Mouse (Mus musculus) intestine, embryonic 14.5 days (tissue): ENCODE data around the gene Syt15. TPM values are rescaled to one million over a fixed set of nuclear protein-coding genes. Genes with fewer than 3 reads are reported as not detected.

ENCODE experiments used
- ATAC-seq: fragments of 200-750 bp; cut with Nextera tagmentation; replicated peaks from 2 replicates; pipeline ENCODE4 v1.8.0; 2017; ENCODE audit warnings: low read depth, moderate number of reproducible peaks, moderate TSS enrichment, moderate library complexity; ENCODE audit not compliant: low FRiP score, low TSS enrichment
- DNase-seq: peaks from one replicate; pipeline ENCODE4 v3.0.0-alpha.2; 2018; ENCODE audit warnings: low spot score
- H3K27ac ChIP-seq: fragments of 300-500 bp; sonication (generic); 2 replicates; pipeline ENCODE4 v1.5.1; 2014; ENCODE audit warnings: low read depth, mild to moderate bottlenecking, control low read depth
- H3K27me3 ChIP-seq: fragments of 300-500 bp; sonication (generic); replicated peaks from 2 replicates; pipeline ENCODE4 v1.6.1; 2014; ENCODE audit warnings: low read length, control low read depth; ENCODE audit not compliant: control insufficient read depth, insufficient read depth
- H3K36me3 ChIP-seq: fragments of 300-500 bp; sonication (generic); 2 replicates; pipeline ENCODE4 v1.6.1; 2014; ENCODE audit warnings: low read length, control low read depth; ENCODE audit not compliant: control insufficient read depth, insufficient read depth
- H3K4me1 ChIP-seq: fragments of 300-500 bp; sonication (generic); replicated peaks from 2 replicates; pipeline ENCODE4 v1.6.1; 2014; ENCODE audit warnings: low read length, control low read depth, mixed read lengths; ENCODE audit not compliant: control insufficient read depth, insufficient read depth
- H3K4me2 ChIP-seq: fragments of 300-500 bp; sonication (generic); 2 replicates; pipeline ENCODE4 v1.6.1; 2014; ENCODE audit warnings: low read length
- H3K4me3 ChIP-seq: fragments of 300-500 bp; sonication (generic); 2 replicates; pipeline ENCODE4 v1.5.1; 2014; ENCODE audit warnings: low read depth, low read length, control low read depth, mixed read lengths
- H3K9ac ChIP-seq: fragments of 300-500 bp; sonication (generic); 2 replicates; pipeline ENCODE4 v1.6.1; 2014; ENCODE audit warnings: mild to moderate bottlenecking, low read length
- H3K9me3 ChIP-seq: fragments of 300-500 bp; sonication (generic); 2 replicates; pipeline ENCODE4 v1.6.1; 2016; ENCODE audit warnings: low read length, control low read depth; ENCODE audit not compliant: control insufficient read depth
- WGBS: fragments of 180-500 bp; shearing (Covaris S2); extraction: QIAGEN DNeasy Blood & Tissue Kit; methylation state at CpG from one replicate; pipeline ENCODE4 v1.1.7; 2014; 5-methylcytosine and 5-hydroxymethylcytosine counted together
- polyA plus RNA-seq: library from polyadenylated mRNA; unstranded; fragments of >200 nt; fragmentation: Nextera tagmentation; extraction: Ambion mirVana; gene quantifications from 2 replicates; pipeline ENCODE4 v1.2.1, GENCODE M21; 2014

Syt15 gene
- polyA plus RNA-seq = 0.54 and 0.60 TPM in 2 replicates

DNA sequence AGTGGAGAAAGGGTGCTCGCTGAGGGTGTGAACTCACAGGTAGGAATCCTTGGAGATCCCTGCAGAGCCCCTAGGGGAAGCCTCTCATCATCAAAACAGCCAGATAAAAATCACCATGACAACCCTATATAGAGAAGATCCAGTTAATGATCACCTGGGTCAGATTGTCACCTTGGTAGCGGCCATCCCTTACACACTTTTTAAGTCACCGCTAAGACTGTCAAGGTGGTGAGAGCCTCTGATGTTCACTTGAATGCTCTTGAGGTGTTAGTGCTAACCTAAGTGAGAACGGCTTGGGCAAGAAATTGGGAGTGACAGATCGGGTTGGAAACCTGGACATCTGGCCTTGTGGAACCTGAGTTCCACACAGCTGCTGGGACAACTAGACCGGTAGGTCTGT lies at the start of gene Syt15:
Gene Syt15 (plus strand): TSS at position 301 of the 400 bp plus-strand sequence.
- Histone ChIP-seq H3K9me3 (no peaks in the 10 kb centered on the region), H3K27ac (no peak within 1 kb of the TSS), H3K9ac (no peak within 1 kb of the TSS), H3K4me2 (peak within 1 kb of the TSS; percentile 47), H3K4me1 (peaks cover 7% of the 10 kb centered on the region), H3K4me3 (peak within 1 kb of the TSS; percentile 15), H3K27me3 (peaks cover 24% of the 10 kb centered on the region), H3K36me3 (no peaks in the 10 kb centered on the region)
- ATAC-seq = no peak
- DNase-seq = no peak
- 52% methylated on average over 6 of the region's 6 CpGs for WGBS

DNA sequence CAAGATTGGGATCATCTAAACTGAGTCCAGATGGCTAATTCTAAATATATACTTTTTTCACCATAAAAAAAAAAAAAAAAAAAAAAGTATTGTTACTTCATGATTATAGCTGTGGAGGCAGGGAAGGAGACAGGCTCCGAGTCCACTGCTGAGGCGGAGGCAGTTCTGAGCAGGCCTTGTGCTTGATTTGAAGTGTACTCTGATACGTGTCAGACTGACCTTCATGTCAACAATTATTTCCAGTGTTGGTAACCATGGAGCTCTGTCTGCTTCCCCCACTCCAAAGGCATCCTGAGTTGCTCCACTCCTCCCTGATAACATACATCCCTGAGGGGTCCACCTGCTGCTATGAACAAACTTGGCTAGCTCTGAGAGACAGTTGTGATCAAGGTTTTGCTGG lies 48.3 kb upstream of the Syt15 start:
- ATAC-seq (no peak), DNase-seq (no peak)
- H3K27ac ChIP-seq = no peak overlapping the region
- H3K9me3 ChIP-seq = no peaks in the 10 kb centered on the region
- H3K9ac ChIP-seq = no peak overlapping the region
- no peaks in the 10 kb centered on the region for H3K27me3 ChIP-seq
- no peaks in the 10 kb centered on the region for H3K4me1 ChIP-seq
- no peak overlapping the region for H3K4me2 ChIP-seq
- WGBS = 78% methylated on average over 3 of the region's 3 CpGs
- no peaks in the 10 kb centered on the region for H3K36me3 ChIP-seq
- no peak overlapping the region for H3K4me3 ChIP-seq

DNA sequence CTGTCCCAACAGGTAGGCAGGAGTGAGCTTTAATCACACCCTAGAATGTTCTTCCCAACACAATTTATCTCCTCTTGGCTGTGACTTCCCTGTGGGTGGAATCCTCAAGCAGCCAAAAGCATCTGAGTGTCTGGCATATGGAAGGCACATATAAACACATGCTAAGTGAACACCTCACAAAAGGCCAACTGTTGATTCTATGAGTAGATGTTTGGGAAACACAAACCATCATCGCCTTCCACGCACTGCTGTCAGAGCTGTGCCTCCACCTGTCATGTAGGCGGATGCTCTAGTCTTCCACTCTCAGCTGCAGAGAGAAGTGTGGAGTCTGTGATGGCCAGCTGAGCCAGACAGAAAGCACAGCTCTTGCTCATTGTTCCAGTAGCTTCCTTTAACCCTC lies 40.0 kb upstream of the Syt15 start:
- no peaks in the 10 kb centered on the region for H3K36me3 ChIP-seq
- no peak overlapping the region for H3K4me3 ChIP-seq
- no peaks in the 10 kb centered on the region for H3K4me1 ChIP-seq
- WGBS = 79% methylated on average over 3 of the region's 3 CpGs
- DNase-seq = no peak
- no peaks in the 10 kb centered on the region for H3K27me3 ChIP-seq
- 0 out of 2 replicates have a peak, but pooled peaks cover 2% of the 10 kb centered on the region for H3K9me3 ChIP-seq
- no peak overlapping the region for H3K4me2 ChIP-seq
- ATAC-seq = no peak
- H3K9ac ChIP-seq = no peak overlapping the region
- H3K27ac ChIP-seq = no peak overlapping the region

- ATAC-seq (no peak), DNase-seq (no peak)
- Histone ChIP-seq H3K27ac (no peak overlapping the region), H3K36me3 (no peaks in the 10 kb centered on the region), H3K9ac (no peak overlapping the region), H3K4me1 (no peaks in the 10 kb centered on the region), H3K27me3 (no peaks in the 10 kb centered on the region), H3K9me3 (0 out of 2 replicates have a peak, but pooled peaks cover 2% of the 10 kb centered on the region), H3K4me2 (no peak overlapping the region), H3K4me3 (no peak overlapping the region)
- 81% methylated on average over 1 of the region's 1 CpGs for WGBS
Observed at GRCm38 (mm10) chr14:34183101-34183500, 36.3 kb upstream of the Syt15 start.

DNA sequence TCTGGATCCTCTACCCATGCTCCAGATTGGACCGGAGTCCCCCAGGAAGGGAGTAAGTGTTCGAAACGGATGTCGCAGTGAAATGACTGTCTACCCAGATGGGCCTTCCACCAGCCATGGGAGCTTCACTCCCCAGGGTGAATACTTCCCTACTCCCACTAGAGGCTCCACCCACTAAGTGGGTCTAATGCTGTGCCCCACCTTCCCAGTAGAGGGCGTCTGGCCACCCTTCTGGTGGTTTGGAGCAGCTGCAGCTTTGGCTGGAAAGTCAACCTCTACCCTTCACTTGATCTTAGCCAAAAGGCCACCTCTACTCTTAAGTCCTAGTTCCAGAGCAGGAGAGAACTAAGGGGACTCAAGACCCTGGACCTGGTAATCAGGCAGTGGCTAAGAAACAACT lies 30.8 kb upstream of the Syt15 start:
- H3K36me3 ChIP-seq = no peaks in the 10 kb centered on the region
- no peak overlapping the region for H3K4me2 ChIP-seq
- no peak overlapping the region for H3K4me3 ChIP-seq
- no peaks in the 10 kb centered on the region for H3K9me3 ChIP-seq
- no peak overlapping the region for H3K27ac ChIP-seq
- WGBS = 68% methylated on average over 5 of the region's 5 CpGs
- H3K9ac ChIP-seq = no peak overlapping the region
- H3K27me3 ChIP-seq = no peaks in the 10 kb centered on the region
- no peak for DNase-seq
- ATAC-seq = no peak
- H3K4me1 ChIP-seq = no peaks in the 10 kb centered on the region

GRCm38 (mm10) chr14:34190361-34190760 lies 29.0 kb upstream of the Syt15 start:
- ATAC-seq (no peak), DNase-seq (no peak)
- 73% methylated on average over 7 of the region's 7 CpGs for WGBS
- no peaks in the 10 kb centered on the region for H3K9me3 ChIP-seq
- no peaks in the 10 kb centered on the region for H3K36me3 ChIP-seq
- no peak overlapping the region for H3K4me2 ChIP-seq
- H3K27me3 ChIP-seq = no peaks in the 10 kb centered on the region
- no peak overlapping the region for H3K27ac ChIP-seq
- H3K4me3 ChIP-seq = no peak overlapping the region
- no peak overlapping the region for H3K9ac ChIP-seq
- no peaks in the 10 kb centered on the region for H3K4me1 ChIP-seq

GRCm38 (mm10) chr14:34193879-34194278 lies 25.5 kb upstream of the Syt15 start:
- Histone ChIP-seq H3K4me3 (no peak overlapping the region), H3K9me3 (no peaks in the 10 kb centered on the region), H3K27ac (no peak overlapping the region), H3K27me3 (no peaks in the 10 kb centered on the region), H3K9ac (no peak overlapping the region), H3K4me1 (no peaks in the 10 kb centered on the region), H3K4me2 (no peak overlapping the region), H3K36me3 (no peaks in the 10 kb centered on the region)
- no peak for DNase-seq
- WGBS = 72% methylated on average over 4 of the region's 4 CpGs
- ATAC-seq = no peak

GRCm38 (mm10) chr14:34195466-34195865 lies 23.9 kb upstream of the Syt15 start:
- Histone ChIP-seq H3K27me3 (0 out of 2 replicates have a peak, but pooled peaks cover 1% of the 10 kb centered on the region), H3K27ac (no peak overlapping the region), H3K4me3 (no peak overlapping the region), H3K9ac (no peak overlapping the region), H3K9me3 (no peaks in the 10 kb centered on the region), H3K4me2 (no peak overlapping the region), H3K4me1 (no peaks in the 10 kb centered on the region; the same call in 1 of the 2 replicates), H3K36me3 (no peaks in the 10 kb centered on the region)
- 82% methylated on average over 15 of the region's 15 CpGs for WGBS
- ATAC-seq (no peak; the same call in 1 of the 2 replicates), DNase-seq (no peak)

DNA sequence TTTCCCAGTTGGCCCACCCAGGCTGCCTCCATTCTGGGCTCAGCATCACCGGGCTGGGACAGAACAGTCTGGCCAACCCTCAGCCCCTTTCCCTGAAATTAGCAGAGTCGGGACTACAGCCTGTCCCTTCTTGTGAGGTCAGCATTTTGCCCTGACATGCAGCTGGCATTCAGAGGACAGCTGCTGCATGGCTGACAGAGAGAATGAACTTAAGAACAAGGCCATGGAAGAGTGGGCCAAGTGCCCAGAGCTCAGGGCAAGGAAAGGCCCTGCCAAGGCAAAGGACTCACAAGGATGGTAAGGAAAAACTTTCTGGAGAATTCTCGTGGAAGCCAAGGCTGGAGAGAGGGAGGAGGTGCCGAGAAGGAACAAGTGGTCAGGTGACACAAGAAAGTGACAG lies 22.7 kb upstream of the Syt15 start:
- no peak overlapping the region for H3K27ac ChIP-seq
- DNase-seq (no peak), ATAC-seq (no peak)
- H3K4me2 ChIP-seq = no peak overlapping the region
- H3K36me3 ChIP-seq = no peaks in the 10 kb centered on the region
- 0 out of 2 replicates have a peak, but pooled peaks cover 4% of the 10 kb centered on the region for H3K27me3 ChIP-seq
- H3K9me3 ChIP-seq = no peaks in the 10 kb centered on the region
- no peaks in the 10 kb centered on the region; the same call in 1 of the 2 replicates for H3K4me1 ChIP-seq
- H3K4me3 ChIP-seq = no peak overlapping the region
- H3K9ac ChIP-seq = no peak overlapping the region
- WGBS = 45% methylated on average over 4 of the region's 4 CpGs
